Mouse (Mus musculus) gastrocnemius, postnatal 25 days (tissue): Measurements from ENCODE around the gene Neurog1. TPM values are rescaled to one million over a fixed set of nuclear protein-coding genes. Genes with fewer than 3 reads are reported as not detected.

ENCODE experiments used
- DNase-seq: peaks from one replicate; pipeline ENCODE4 v3.0.0; 2022
- total RNA-seq, 2 experiments: library from RNA; stranded (reverse); gene quantifications; 1 replicate in 1 of 2; 2 replicates in 1 of 2; pipeline ENCODE4 v1.2.3; 2021

Gene Neurog1
- total RNA-seq, 2 experiments from 2014 or later: not detected

GRCm38 (mm10) chr13:56258196-56259020 lies 6.4 kb upstream of the Neurog1 start:
- DNase-seq: no peak

- no peak for DNase-seq
Observed at GRCm38 (mm10) chr13:56257469-56258153, 5.6 kb upstream of the Neurog1 start.

- no peak for DNase-seq
Observed at GRCm38 (mm10) chr13:56256716-56257299, 4.8 kb upstream of the Neurog1 start.

GRCm38 (mm10) chr13:56253379-56253778 lies 1.4 kb upstream of the Neurog1 start:
- no peak for DNase-seq

- DNase-seq: no peak
Observed at GRCm38 (mm10) chr13:56252783-56253182, 820 bp upstream of the Neurog1 start.

- DNase-seq: no peak
Observed at GRCm38 (mm10) chr13:56251176-56251923, 613 bp downstream of the Neurog1 start.

- no peak for DNase-seq
Observed at GRCm38 (mm10) chr13:56250551-56251161, 1.3 kb downstream of the Neurog1 start.

GRCm38 (mm10) chr13:56249593-56250341 lies 2.2 kb downstream of the Neurog1 start:
- DNase-seq: no peak

GRCm38 (mm10) chr13:56243104-56243503 lies 8.9 kb downstream of the Neurog1 start:
- no peak for DNase-seq

- DNase-seq: no peak
Observed at GRCm38 (mm10) chr13:56240012-56240770, 11.8 kb downstream of the Neurog1 start.

- DNase-seq: no peak
Observed at GRCm38 (mm10) chr13:56237905-56238304, 14.1 kb downstream of the Neurog1 start.

GRCm38 (mm10) chr13:56236194-56236593 lies 15.8 kb downstream of the Neurog1 start:
- no peak for DNase-seq

GRCm38 (mm10) chr13:56228790-56229189 lies 23.2 kb downstream of the Neurog1 start:
- no peak for DNase-seq

- no peak for DNase-seq
Observed at GRCm38 (mm10) chr13:56226175-56226954, 25.6 kb downstream of the Neurog1 start.

- no peak for DNase-seq
Observed at GRCm38 (mm10) chr13:56223625-56224024, 28.3 kb downstream of the Neurog1 start.

GRCm38 (mm10) chr13:56222849-56223246 lies 29.1 kb downstream of the Neurog1 start:
- DNase-seq: no peak

GRCm38 (mm10) chr13:56221995-56222848 lies 29.7 kb downstream of the Neurog1 start:
- DNase-seq: no peak

GRCm38 (mm10) chr13:56221129-56221910 lies 30.6 kb downstream of the Neurog1 start:
- DNase-seq: no peak
